Mouse (Mus musculus) CD8-positive naive resting alpha-beta T cell, adult 2 months (primary cell): ENCODE data around the gene Hddc3.
A peak's percentile ranks its signal among the peaks of the same experiment; 100 is the strongest.
"Not testable (repeated sequence)": the region's sequence is repeated elsewhere in the genome, so short reads cannot be mapped to it uniquely, and the experiment has no call there.

Source experiments
- DNase-seq, 2 experiments: peaks; one replicate each; pipeline ENCODE4 v3.0.0; 2022; ENCODE audit warnings: low read depth in 2 of 2, low spot score in 2 of 2

Gene Hddc3

GRCm38 (mm10) chr7:80342858-80343257 lies at the start of gene Hddc3:
Gene Hddc3 (plus strand): TSS chr7:80343104.
- DNase-seq: peak; percentile 89 to 95

DNA sequence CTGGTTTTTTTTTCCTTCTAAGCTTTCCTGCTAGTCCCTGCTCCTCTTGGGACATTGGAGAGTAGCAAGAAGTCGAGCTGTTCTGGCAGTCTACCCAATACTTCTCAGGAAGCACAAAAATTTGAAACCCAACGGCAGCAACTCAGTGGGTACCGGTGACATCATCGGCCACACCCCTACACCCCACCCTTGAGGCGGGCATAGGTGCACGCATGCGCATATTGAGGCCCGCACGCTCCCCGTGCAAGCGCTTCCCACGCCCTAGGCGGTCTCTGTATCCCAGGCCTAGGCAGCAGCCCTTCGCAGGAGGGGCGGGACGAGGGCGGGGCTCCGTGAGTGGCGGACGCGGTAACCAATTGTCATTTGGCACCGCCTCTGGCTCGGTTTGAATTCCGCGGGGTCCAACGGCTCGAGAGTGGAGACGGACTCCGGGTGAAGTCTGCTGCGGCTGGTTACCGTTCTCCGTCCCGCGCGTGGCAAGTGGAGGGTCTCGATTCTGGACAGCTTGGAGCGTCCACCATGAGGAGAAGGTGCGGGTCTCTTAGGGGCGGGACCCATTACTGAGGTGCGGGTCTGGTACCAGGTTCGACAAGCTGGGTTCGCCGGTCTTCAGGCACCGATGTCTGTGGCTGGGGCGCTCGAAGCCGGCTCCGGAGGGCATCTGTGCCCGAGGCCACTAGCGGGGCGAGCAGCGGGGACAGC lies 48.7 kb upstream of the Hddc3 start, which contains the start of gene Prc1:
Prc1 (plus strand) TSS at position 389 of the 702 bp plus-strand sequence.
- peak; percentile 98 for DNase-seq

- no peak for DNase-seq
These were observed 47.9 kb upstream of the Hddc3 start for GRCm38 (mm10) chr7:80294764-80295648.

DNA sequence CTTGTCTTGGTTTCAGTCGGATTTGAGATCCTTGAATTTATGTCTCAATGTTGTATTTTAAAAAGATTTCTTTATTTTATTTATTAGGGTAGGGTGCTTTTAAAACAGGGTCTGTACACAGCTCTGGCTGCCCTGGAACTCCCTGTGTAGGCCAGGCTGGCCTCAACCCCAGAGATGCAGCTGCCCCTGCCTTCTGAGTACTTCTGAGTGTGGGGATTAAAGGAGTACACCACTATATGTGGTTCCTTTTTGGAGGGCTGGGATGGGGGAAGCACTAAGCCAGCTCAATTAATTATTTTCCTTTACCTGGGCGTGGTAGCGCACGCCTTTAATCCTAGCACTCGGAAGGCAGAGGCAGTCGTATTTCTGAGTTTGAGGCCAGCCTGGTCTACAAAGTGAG lies 46.4 kb upstream of the Hddc3 start:
- DNase-seq: no peak

DNA sequence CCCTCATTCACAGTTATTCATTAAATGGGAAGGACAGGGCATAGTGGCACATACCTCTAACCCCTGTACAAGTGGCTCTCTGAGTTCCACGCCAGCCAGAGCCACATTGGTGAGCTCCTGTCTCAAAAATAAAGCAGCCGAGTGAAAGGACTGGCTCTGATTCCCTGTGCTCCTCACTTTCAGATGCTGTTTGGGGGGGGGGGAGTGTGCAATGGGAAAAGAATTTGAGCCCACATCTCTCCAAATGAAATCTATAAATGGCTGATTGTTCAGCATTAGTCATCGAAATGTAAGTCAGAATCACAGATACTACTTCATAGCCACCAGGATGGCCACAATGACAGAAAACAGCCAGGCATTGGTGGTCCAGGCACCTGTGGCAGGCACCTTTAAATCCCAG lies 45.9 kb upstream of the Hddc3 start:
- no peak for DNase-seq

DNA sequence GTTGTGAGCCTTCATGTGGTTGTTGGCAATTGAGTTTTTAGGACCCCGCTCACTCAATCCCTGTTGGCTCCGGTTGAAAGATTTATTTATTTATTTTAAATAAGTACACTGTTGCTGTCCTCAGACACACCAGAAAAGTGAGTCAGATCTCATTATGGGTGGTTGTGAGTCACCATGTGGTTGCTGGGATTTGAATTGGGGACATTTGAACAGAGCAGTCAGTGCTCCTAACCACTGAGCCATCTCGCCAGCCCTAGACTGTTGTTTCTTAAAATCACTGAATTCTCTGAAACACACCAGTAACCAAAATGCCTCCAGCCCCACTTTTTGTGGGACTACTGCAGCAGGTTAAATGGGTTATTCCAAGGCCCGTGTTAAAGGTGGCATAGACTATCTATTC lies 44.1 kb upstream of the Hddc3 start:
- no peak for DNase-seq

- no peak for DNase-seq
These were observed 43.3 kb upstream of the Hddc3 start for GRCm38 (mm10) chr7:80299568-80299967.

GRCm38 (mm10) chr7:80301522-80301921 lies 41.4 kb upstream of the Hddc3 start:
- DNase-seq: no peak

DNA sequence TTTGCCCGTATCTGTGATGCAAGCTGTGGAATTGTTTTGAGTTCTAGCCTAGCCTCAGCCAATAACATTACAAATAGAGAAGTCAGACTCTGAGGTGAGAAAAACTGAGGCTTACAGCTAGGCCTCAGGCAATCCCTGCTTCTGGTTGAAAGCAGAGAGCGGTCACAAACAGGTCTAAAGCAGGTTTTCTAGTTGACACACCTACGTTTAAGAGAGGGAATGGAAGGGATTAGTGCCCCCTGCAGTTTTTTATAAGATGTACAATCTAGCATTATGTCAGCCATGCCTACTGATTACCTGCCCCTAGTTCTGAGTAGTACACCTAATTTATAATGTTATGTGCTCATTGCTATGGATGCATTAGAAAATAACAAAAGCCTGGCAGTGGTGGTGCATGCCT lies 35.1 kb upstream of the Hddc3 start:
- no peak for DNase-seq

DNA sequence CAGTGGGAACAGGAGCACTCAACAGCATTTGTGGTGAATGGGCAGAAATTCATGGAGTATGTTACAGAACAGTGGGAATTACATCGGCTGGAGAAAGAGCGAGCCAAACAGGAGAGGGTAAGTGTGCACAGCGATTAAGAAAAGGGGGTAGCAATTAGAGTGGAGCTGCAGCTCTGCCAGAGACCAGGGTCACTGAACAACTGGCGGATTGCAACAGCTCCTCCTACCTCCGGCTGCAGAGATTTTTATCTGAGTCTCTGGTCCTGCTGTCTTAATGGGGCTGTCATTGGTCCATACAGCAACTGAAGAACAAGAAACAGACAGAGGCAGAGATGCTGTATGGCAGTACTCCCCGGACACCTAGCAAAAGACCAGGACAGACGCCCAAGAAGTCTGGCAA lies 32.1 kb upstream of the Hddc3 start:
- no peak for DNase-seq

DNA sequence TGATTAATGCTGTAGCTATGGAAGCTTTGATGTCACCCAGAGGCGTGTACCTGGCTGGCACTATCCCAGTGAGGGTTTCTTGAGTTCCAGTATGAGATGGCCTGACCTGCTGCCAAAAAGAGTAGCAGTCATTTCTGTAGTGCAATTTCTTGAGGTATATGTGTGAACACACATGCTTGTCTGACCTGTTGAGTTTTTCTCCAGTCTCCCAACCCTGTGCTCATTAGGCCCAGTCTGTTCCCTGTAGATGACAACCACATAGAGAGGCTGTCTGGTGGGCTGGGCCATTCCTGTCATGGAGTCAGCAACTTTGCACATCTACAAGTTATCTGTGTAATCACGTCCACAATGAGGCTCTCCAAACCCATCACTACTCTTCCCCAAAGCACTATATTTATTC lies 27.2 kb upstream of the Hddc3 start:
- no peak for DNase-seq

DNA sequence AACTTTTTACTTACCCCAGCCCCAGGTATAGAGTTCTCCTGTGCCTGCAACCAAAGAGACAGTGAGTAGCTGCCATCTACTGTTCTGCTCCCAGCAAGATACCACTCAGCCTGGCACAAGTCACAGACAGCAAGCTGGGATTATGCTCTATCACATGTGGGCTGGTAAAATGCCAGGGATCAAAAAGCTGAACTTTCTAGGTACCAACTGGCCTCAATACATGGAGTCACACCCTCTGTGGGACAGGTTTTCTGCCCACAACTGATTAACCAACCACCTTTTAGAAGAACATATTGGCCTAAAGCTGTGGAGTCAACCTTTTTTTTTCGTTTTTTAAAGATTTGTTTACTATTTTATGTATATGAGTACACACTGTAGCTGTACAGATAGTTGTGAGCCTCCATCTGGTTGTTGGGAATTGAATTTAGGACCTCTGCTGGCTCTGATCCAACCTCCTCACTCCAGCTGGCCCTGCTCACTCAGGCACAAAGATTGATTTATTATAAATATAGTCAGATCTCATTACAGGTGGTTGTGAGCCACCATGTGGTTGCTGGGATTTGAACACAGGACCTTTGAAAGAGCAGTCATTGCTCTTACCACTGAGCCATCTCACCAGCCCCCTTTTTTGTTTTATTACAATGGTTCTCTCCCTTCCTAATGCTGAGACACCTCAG lies 25.3 kb upstream of the Hddc3 start:
- no peak for DNase-seq

- no peak for DNase-seq
These were observed 24.2 kb upstream of the Hddc3 start for GRCm38 (mm10) chr7:80318670-80319069.

- no peak for DNase-seq
These were observed 22.9 kb upstream of the Hddc3 start for GRCm38 (mm10) chr7:80319846-80320496.

DNA sequence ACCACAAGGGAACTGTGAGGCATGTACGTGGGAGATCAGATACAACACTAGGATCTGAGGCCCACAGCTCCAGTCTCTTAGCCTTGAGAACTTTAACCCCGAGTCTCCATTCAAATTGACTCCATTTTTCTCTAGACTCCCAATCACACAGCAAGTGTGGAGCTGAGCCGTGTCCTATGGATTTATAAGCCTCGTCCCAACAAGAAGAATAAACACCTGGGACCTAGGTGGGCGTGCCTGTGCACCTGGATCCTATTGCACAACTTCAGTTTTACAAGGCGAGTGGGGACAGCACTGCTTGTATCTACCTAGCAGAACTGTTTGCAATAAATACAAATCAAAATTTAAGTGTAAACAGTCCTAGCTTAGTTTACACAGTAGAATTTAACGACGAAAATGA lies 19.6 kb upstream of the Hddc3 start:
- DNase-seq: no peak

DNA sequence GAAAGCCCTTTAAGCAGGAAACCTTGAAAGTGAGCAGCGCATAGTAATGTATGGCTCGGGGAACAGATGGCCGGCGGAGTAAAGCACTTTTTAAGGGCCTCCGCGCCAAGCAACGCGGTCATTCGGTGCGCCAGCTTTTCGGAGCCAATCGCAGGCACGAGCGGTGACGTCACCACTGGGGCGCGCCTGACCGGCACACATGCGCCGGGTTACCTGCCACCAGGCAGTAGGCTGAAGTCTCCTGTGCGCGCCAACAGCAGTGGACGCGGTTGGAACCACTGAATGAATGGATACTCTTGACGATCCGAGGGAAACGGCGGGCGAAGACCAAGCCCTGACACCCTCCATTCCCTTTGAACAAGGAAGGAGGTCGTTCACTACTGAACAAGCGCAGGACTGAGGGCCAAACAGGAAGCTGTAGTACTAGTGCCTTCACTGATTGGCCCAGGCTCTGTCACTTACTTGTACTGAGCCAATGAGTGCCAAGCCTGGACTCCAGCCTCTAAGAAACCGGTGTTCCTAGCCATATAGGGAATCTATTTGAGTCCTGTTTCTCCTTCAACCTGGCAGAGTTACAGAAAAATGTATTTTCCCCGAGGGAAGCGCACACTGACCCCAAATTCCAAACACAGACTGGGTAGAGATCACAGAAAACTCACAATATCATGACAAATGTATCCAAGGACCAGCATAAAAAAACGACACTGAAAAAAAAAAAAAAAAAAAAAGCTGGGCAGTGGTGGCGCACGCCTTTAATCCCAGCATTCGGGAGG lies 18.7 kb upstream of the Hddc3 start, which contains the start of gene Rccd1:
Rccd1 (minus strand) TSS at position 412 of the 773 bp plus-strand sequence.
- peak; percentile 83 to 87 for DNase-seq

- DNase-seq: not testable (repeated sequence)
These were observed 18.1 kb upstream of the Hddc3 start for GRCm38 (mm10) chr7:80324816-80325119.

GRCm38 (mm10) chr7:80325292-80325868 lies 17.5 kb upstream of the Hddc3 start:
- no peak for DNase-seq

DNA sequence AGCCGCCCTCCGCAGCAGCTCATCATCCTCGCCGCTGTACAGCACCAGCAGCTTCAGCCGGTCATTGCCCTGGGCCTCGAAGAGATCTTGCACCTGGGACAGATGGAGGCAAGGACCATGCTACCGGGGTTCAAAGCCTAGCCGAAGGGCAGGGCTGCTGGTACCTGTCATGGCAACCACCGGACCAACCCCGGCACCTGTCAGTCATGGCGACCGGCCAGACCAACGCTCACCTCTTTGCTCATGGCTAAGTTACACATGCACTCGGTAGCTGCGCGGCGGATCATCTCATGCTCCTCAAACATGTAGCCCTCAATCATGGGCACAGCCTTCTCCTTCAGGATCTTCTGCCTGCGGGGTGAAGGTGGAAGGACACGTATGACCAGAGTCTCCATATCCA lies 16.8 kb upstream of the Hddc3 start:
- DNase-seq: no peak

- DNase-seq: no peak
These were observed 12.6 kb upstream of the Hddc3 start for GRCm38 (mm10) chr7:80330278-80330677.
